Mouse (Mus musculus) embryonic facial prominence, embryonic 14.5 days (tissue): ENCODE results near the gene Prkaca. TPM values are rescaled to one million over a fixed set of nuclear protein-coding genes. Genes with fewer than 3 reads are reported as not detected.

Experiments
- ATAC-seq: fragments of 200-750 bp; cut with Nextera tagmentation; 2 replicates; pipeline ENCODE4 v1.8.0; 2017; ENCODE audit warnings: low read depth, moderate number of reproducible peaks, moderate TSS enrichment
- DNase-seq: peaks from one replicate; pipeline ENCODE4 v3.0.0-alpha.2; 2015; ENCODE audit warnings: low spot score
- H3K27ac ChIP-seq: fragments of 300-500 bp; sonication (generic); replicated peaks from 2 replicates; pipeline ENCODE4 v1.5.1; 2014; ENCODE audit warnings: low read depth, mild to moderate bottlenecking, low read length, moderate library complexity
- H3K27me3 ChIP-seq: fragments of 300-500 bp; sonication (generic); replicated peaks from 2 replicates; pipeline ENCODE4 v1.6.1; 2014; ENCODE audit warnings: low read length; ENCODE audit not compliant: control insufficient read depth, insufficient read depth
- H3K36me3 ChIP-seq: fragments of 300-500 bp; sonication (generic); 2 replicates; pipeline ENCODE4 v1.6.1; 2014; ENCODE audit warnings: low read length, mixed read lengths; ENCODE audit not compliant: control insufficient read depth, insufficient read depth
- H3K4me1 ChIP-seq: fragments of 300-500 bp; sonication (generic); 2 replicates; pipeline ENCODE4 v1.6.1; 2014; ENCODE audit warnings: antibody characterized with exemption, low read length; ENCODE audit not compliant: control insufficient read depth, insufficient read depth
- H3K4me2 ChIP-seq: fragments of 300-500 bp; sonication (generic); 2 replicates; pipeline ENCODE4 v1.6.1; 2014; ENCODE audit warnings: low read depth, mild to moderate bottlenecking, low read length, moderate library complexity, mixed read lengths
- H3K4me3 ChIP-seq: fragments of 300-500 bp; sonication (generic); 2 replicates; pipeline ENCODE4 v1.5.1; 2014; ENCODE audit warnings: low read depth, mild to moderate bottlenecking, low read length
- H3K9ac ChIP-seq: fragments of 300-500 bp; sonication (generic); 2 replicates; pipeline ENCODE4 v1.6.1; 2014; ENCODE audit warnings: low read depth, mild to moderate bottlenecking, low read length, moderate library complexity, mixed read lengths
- H3K9me3 ChIP-seq: fragments of 300-500 bp; sonication (generic); 2 replicates; pipeline ENCODE4 v1.6.1; 2016; ENCODE audit warnings: low read length; ENCODE audit not compliant: control insufficient read depth
- WGBS: fragments of 180-500 bp; shearing (Covaris S2); extraction: QIAGEN DNeasy Blood & Tissue Kit; methylation state at CpG from one replicate; pipeline ENCODE4 v1.1.7; 2014; 5-methylcytosine and 5-hydroxymethylcytosine counted together
- polyA plus RNA-seq: library from polyadenylated mRNA; unstranded; fragments of >200 nt; fragmentation: Nextera tagmentation; extraction: Ambion mirVana; gene quantifications from 2 replicates; pipeline ENCODE4 v1.2.1, GENCODE M21; 2014

The Prkaca gene
- polyA plus RNA-seq, 1 experiment from 2014 or later: 247 TPM

GRCm38 (mm10) chr8:84023085-84023484 lies 50.3 kb downstream of the Prkaca start:
- Histone ChIP-seq H3K9me3 (no peaks in the 10 kb centered on the region), H3K4me1 (peaks cover 5% of the 10 kb centered on the region; the same call in 1 of the 2 replicates), H3K27me3 (0 out of 2 replicates have a peak, but pooled peaks cover 7% of the 10 kb centered on the region), H3K27ac (no peak overlapping the region), H3K36me3 (no peaks in the 10 kb centered on the region), H3K4me3 (no peak overlapping the region), H3K9ac (no peak overlapping the region), H3K4me2 (no peak overlapping the region)
- ATAC-seq: no peak
- peak; percentile 52 for DNase-seq
- 28% methylated on average over 5 of the region's 5 CpGs for WGBS

DNA sequence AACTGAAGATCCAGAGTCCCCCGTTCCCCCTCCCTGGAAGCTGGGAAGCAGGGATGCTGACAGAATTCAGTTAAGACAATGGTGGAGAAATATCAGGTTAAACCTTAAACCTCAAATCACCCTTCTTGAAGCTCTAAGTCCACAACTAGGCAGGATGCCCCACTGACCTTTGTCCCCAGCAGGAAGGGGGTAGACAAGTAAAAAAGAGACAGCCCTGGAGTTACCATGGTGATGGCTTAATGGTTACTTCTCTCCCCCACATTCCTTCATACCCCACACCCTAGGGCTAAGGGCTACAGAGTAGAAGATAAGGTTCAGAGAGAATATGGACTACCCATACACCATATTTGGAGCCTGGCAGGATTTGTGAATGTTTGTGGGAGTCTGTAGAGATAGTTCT lies 50.8 kb downstream of the Prkaca start:
- peaks cover 5% of the 10 kb centered on the region; the same call in 1 of the 2 replicates for H3K4me1 ChIP-seq
- 0 out of 2 replicates have a peak, but pooled peaks cover 7% of the 10 kb centered on the region for H3K27me3 ChIP-seq
- no peak overlapping the region for H3K4me3 ChIP-seq
- no peaks in the 10 kb centered on the region for H3K36me3 ChIP-seq
- H3K9me3 ChIP-seq: no peaks in the 10 kb centered on the region
- 68% methylated on average over 1 of the region's 1 CpGs for WGBS
- no peak for DNase-seq
- no peak overlapping the region for H3K4me2 ChIP-seq
- ATAC-seq: no peak
- no peak overlapping the region for H3K9ac ChIP-seq
- no peak overlapping the region for H3K27ac ChIP-seq

- ATAC-seq (no peak), DNase-seq (no peak)
- 0 out of 2 replicates have a peak, but pooled peaks cover 7% of the 10 kb centered on the region for H3K27me3 ChIP-seq
- peaks cover 5% of the 10 kb centered on the region; the same call in 1 of the 2 replicates for H3K4me1 ChIP-seq
- H3K9me3 ChIP-seq: no peaks in the 10 kb centered on the region
- no peak overlapping the region for H3K9ac ChIP-seq
- no peak overlapping the region for H3K4me2 ChIP-seq
- H3K36me3 ChIP-seq: no peaks in the 10 kb centered on the region
- H3K27ac ChIP-seq: no peak overlapping the region
- no peak overlapping the region for H3K4me3 ChIP-seq
- WGBS: 21% methylated on average over 10 of the region's 10 CpGs
Observed at GRCm38 (mm10) chr8:84024171-84024570, 51.4 kb downstream of the Prkaca start.

DNA sequence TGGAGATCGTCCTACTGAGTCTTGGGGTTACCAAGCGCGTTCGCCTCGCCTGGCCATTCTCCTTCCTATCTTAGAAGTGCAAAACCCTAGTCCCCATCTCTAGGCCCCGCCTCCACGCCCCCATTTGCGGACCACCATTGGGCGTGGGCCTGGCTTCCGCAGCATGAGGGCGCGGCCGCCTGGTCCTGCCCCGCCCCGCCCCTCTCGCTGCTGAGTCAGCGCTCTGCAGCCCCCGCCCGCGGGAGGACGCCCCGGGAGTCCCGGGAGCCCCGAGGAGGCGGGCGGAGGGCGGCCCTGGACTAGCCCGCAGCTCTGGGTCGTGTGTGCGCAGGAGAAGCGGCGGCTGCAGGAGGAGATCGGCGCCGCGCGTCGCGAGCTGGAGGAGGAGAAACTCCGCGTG lies 53.1 kb downstream of the Prkaca start:
- DNase-seq (peak; percentile 90), ATAC-seq (peak; percentile 85)
- no peak overlapping the region for H3K27ac ChIP-seq
- H3K4me1 ChIP-seq: peaks cover 5% of the 10 kb centered on the region; the same call in 1 of the 2 replicates
- 1% methylated on average over 32 of the region's 41 CpGs for WGBS
- H3K36me3 ChIP-seq: no peaks in the 10 kb centered on the region
- H3K9me3 ChIP-seq: no peaks in the 10 kb centered on the region
- peak overlapping the region; percentile 60 for H3K9ac ChIP-seq
- H3K4me3 ChIP-seq: peak overlapping the region; percentile 49
- H3K27me3 ChIP-seq: 0 out of 2 replicates have a peak, but pooled peaks cover 7% of the 10 kb centered on the region
- H3K4me2 ChIP-seq: peak overlapping the region; percentile 82

DNA sequence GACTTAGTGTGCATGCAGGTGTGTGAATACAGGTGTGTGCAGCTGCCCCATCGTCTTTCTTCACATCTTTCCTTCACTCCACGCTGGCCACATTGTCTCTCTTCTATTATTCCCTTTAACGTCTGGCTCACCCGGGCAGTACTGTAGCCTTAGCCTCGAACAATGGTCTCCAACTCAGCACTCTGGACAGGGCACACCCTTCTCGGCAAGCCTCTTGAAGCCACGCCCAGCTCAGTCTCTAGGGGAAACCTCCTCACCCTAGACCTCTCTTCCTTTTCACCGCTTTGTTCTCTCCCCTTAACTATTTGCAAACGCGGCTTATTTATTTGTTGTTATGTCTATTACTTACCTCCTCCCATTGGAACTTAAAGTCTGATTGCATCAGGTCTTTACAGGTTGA lies 54.7 kb downstream of the Prkaca start:
- ATAC-seq (no peak), DNase-seq (no peak)
- no peaks in the 10 kb centered on the region for H3K27me3 ChIP-seq
- WGBS: 14% methylated on average over 10 of the region's 10 CpGs
- H3K4me3 ChIP-seq: no peak overlapping the region
- no peak overlapping the region for H3K9ac ChIP-seq
- H3K27ac ChIP-seq: no peak overlapping the region
- no peaks in the 10 kb centered on the region; the same call in 1 of the 2 replicates for H3K4me1 ChIP-seq
- no peaks in the 10 kb centered on the region for H3K9me3 ChIP-seq
- H3K4me2 ChIP-seq: no peak overlapping the region
- no peaks in the 10 kb centered on the region for H3K36me3 ChIP-seq

DNA sequence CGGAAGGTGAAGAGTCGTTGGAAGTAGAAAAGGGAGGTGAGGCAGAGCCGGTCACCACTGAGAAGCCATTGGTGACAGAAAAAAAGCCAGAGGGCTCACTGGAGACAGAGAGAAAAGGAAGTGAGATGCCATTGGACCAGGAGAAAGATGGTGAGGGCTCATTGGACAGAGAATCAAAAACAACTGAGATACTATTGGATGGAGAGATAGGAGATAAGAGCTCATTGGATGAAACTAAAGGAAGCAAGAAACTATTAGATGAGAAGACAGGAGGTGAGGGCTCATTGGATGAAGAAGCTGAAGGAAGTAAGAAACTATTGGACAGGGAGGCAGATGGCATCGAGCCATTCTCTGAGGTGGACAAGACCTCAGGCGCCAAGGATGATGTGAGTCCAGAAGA lies 56.5 kb downstream of the Prkaca start:
- Histone ChIP-seq H3K9ac (no peak overlapping the region), H3K36me3 (no peaks in the 10 kb centered on the region), H3K9me3 (no peaks in the 10 kb centered on the region), H3K4me3 (no peak overlapping the region), H3K27ac (no peak overlapping the region), H3K4me2 (no peak overlapping the region), H3K27me3 (no peaks in the 10 kb centered on the region), H3K4me1 (no peaks in the 10 kb centered on the region; the same call in 1 of the 2 replicates)
- 87% methylated on average over 5 of the region's 5 CpGs for WGBS
- no peak for ATAC-seq
- no peak for DNase-seq

GRCm38 (mm10) chr8:84032777-84033176 lies 60.0 kb downstream of the Prkaca start:
- Histone ChIP-seq H3K9me3 (no peaks in the 10 kb centered on the region), H3K4me2 (no peak overlapping the region), H3K9ac (no peak overlapping the region), H3K4me1 (no peaks in the 10 kb centered on the region), H3K27ac (no peak overlapping the region), H3K4me3 (no peak overlapping the region), H3K27me3 (no peaks in the 10 kb centered on the region), H3K36me3 (no peaks in the 10 kb centered on the region)
- no peak for ATAC-seq
- WGBS: 76% methylated on average over 4 of the region's 4 CpGs
- no peak for DNase-seq

DNA sequence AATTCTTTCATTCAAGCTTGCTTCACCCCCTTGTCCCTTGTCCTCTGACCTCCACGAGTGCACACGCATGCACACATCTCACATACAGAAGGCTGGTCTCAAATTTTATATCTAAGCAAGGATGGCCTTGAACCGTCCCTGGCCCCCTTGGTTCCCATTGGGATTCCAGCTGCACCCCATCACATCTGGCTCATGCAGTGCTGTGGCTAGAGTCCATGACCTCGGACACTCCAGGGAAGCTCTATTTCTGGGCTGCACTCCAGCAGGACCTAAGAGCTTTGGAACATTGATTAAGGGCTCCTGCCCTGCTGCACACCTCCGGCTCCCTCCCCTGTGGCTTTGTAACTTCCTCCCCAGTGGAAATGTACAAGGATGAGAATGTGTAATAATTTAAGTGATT lies 65.2 kb downstream of the Prkaca start:
- DNase-seq (no peak), ATAC-seq (no peak)
- H3K27me3 ChIP-seq: peaks cover 27% of the 10 kb centered on the region
- H3K4me2 ChIP-seq: no peak overlapping the region
- H3K27ac ChIP-seq: no peak overlapping the region
- H3K36me3 ChIP-seq: no peaks in the 10 kb centered on the region
- H3K9me3 ChIP-seq: no peaks in the 10 kb centered on the region
- H3K9ac ChIP-seq: no peak overlapping the region
- 62% methylated on average over 5 of the region's 5 CpGs for WGBS
- no peak overlapping the region for H3K4me3 ChIP-seq
- peaks cover 5% of the 10 kb centered on the region; the same call in 1 of the 2 replicates for H3K4me1 ChIP-seq

GRCm38 (mm10) chr8:84039050-84039449 lies 66.3 kb downstream of the Prkaca start:
- H3K27me3 ChIP-seq: peaks cover 38% of the 10 kb centered on the region

More at GRCm38 (mm10) chr8:84039050-84039449, 66.3 kb downstream of the Prkaca start:
- Histone ChIP-seq H3K36me3 (no peaks in the 10 kb centered on the region), H3K27ac (no peak overlapping the region), H3K4me3 (no peak overlapping the region), H3K4me2 (no peak overlapping the region), H3K4me1 (peaks cover 5% of the 10 kb centered on the region; the same call in 1 of the 2 replicates), H3K9ac (no peak overlapping the region), H3K9me3 (no peaks in the 10 kb centered on the region)
- DNase-seq (peak; percentile 85), ATAC-seq (peak; percentile 26; the same call in 1 of the 2 replicates)
- 3% methylated on average over 5 of the region's 5 CpGs for WGBS
